Mouse (Mus musculus): ENCODE data around the gene Actr2.

GRCm38 (mm10) chr11:20056168-20056567 lies 56.5 kb downstream of the Actr2 start:
- TF ChIP-seq CTCF (IDR thresholded peaks at IDR 0.05; ENCODE audit: extremely low read depth, insufficient read depth, low read length) (no peak), POLR2A (IDR thresholded peaks at IDR 0.05; ENCODE audit: extremely low read depth, insufficient read depth, low read length) (no peak)

Data from cortical plate, adult 2 months (tissue).